Mouse (Mus musculus): ENCODE results near the gene Tomm6. TPM values are rescaled to one million over a fixed set of nuclear protein-coding genes. Genes with fewer than 3 reads are reported as not detected.

Gene Tomm6
- polyA plus RNA-seq, 1 experiment from 2014 or later = 385 TPM

Other genes starting within 250 kb of the Tomm6 start
- 25.6 and 32.3 TPM in 2 replicates for gene Taf8, start 186.1 kb downstream of the Tomm6 start, polyA plus RNA-seq (2015; fragmentation: Nextera tagmentation; extraction: Ambion mirVana)
- 286 and 294 TPM in 2 replicates for gene Ccnd3, start 183.3 kb downstream of the Tomm6 start, polyA plus RNA-seq (2015; fragmentation: Nextera tagmentation; extraction: Ambion mirVana)
- gene Bysl, start 76.9 kb downstream of the Tomm6 start, polyA plus RNA-seq (2015; fragmentation: Nextera tagmentation; extraction: Ambion mirVana) = 21.9 and 22.9 TPM in 2 replicates
- 47.8 and 50.3 TPM in 2 replicates for gene Med20, start 76.8 kb downstream of the Tomm6 start, polyA plus RNA-seq (2015; fragmentation: Nextera tagmentation; extraction: Ambion mirVana)
- gene Gm20517, start 76.8 kb downstream of the Tomm6 start, polyA plus RNA-seq (2015; fragmentation: Nextera tagmentation; extraction: Ambion mirVana) = 0.35 and 1.7 TPM in 2 replicates
- gene Usp49, start 57.7 kb downstream of the Tomm6 start, polyA plus RNA-seq (2015; fragmentation: Nextera tagmentation; extraction: Ambion mirVana) = 4.2 and 4.3 TPM in 2 replicates
- gene Frs3, start 644 bp upstream of the Tomm6 start, polyA plus RNA-seq (2015; fragmentation: Nextera tagmentation; extraction: Ambion mirVana) = 5.6 and 6.5 TPM in 2 replicates
- 0.35 and 0.45 TPM in 2 replicates for gene Gm21981, start 6.1 kb upstream of the Tomm6 start, polyA plus RNA-seq (2015; fragmentation: Nextera tagmentation; extraction: Ambion mirVana)
- gene Prickle4, start 6.3 kb upstream of the Tomm6 start, polyA plus RNA-seq (2015; fragmentation: Nextera tagmentation; extraction: Ambion mirVana) = 0.73 and 0.86 TPM in 2 replicates
- gene Pgc, start 38.5 kb upstream of the Tomm6 start, polyA plus RNA-seq (2015; fragmentation: Nextera tagmentation; extraction: Ambion mirVana) = 14.2 and 15.7 TPM in 2 replicates
- 12.9 and 14.7 TPM in 2 replicates for gene Tfeb, start 48.6 kb upstream of the Tomm6 start, polyA plus RNA-seq (2015; fragmentation: Nextera tagmentation; extraction: Ambion mirVana)
- 19.3 and 20.6 TPM in 2 replicates for gene Mdfi, start 146.3 kb upstream of the Tomm6 start, polyA plus RNA-seq (2015; fragmentation: Nextera tagmentation; extraction: Ambion mirVana)
- gene Foxp4, start 236.3 kb upstream of the Tomm6 start, polyA plus RNA-seq (2015; fragmentation: Nextera tagmentation; extraction: Ambion mirVana) = 23.7 and 24.1 TPM in 2 replicates

All from lung, embryonic 15.5 days (tissue).